Mouse (Mus musculus) ovary, adult 18-20 months (tissue): ENCODE measurements around the gene Gm20605.
A peak's percentile ranks its signal among the peaks of the same experiment; 100 is the strongest.
"Not testable (repeated sequence)": the region's sequence is repeated elsewhere in the genome, so short reads cannot be mapped to it uniquely, and the experiment has no call there.

Experiments used
- DNase-seq: peaks from one replicate; pipeline ENCODE4 v3.0.0; 2022; ENCODE audit warnings: low spot score, mixed read lengths

Gene Gm20605

GRCm38 (mm10) chr5:137613076-137613475 lies 15.9 kb upstream of the Gm20605 start:
- DNase-seq, result no peak

DNA sequence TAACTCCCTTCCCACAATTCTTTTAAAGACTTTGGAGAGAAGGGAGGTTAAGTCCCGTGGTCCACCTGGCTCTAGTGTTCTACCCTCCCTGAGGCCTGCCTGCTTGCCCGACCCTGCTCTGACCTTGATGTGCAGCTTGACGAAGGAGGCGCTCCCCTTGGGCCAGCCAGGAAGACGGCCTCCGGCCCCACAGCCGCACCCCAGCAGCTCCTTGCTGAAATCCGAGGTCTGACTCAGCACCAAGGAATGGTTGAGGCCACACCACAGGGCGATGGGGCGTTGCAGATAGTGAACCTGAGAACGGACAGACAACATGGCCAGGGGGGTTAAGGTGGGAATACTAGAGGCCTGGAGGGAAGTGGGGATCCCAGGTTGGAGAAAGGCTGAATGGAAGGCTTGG lies 15.4 kb upstream of the Gm20605 start, which contains the start of gene Pcolce:
Pcolce (minus strand) TSS at position 235 of the 400 bp plus-strand sequence.
- peak; percentile 66 for DNase-seq

GRCm38 (mm10) chr5:137614921-137615320 lies 14.1 kb upstream of the Gm20605 start:
- DNase-seq, result not testable (repeated sequence)

DNA sequence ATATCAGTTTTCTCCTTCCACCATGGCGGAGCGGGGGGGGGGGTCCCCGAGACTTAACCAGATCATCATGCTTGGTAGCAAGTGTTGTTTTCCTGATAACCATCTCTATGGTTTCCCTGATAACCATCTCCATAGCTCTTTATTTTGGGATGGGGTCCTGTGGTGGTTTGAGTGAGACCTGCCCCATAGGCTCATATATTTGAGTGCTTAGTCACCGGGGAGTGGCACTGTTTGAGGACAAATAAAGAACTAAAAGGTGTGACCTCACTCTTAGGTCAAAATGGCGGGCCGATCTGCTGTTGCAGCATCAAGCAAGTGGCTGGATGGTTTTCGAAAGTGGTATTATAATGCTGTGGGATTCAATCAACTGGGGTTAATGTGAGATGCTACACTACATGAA lies 13.6 kb upstream of the Gm20605 start:
- no peak for DNase-seq

GRCm38 (mm10) chr5:137623937-137624530 lies 4.9 kb upstream of the Gm20605 start:
- no peak for DNase-seq

- DNase-seq, result no peak
These were observed 984 bp upstream of the Gm20605 start for GRCm38 (mm10) chr5:137627991-137628390.

DNA sequence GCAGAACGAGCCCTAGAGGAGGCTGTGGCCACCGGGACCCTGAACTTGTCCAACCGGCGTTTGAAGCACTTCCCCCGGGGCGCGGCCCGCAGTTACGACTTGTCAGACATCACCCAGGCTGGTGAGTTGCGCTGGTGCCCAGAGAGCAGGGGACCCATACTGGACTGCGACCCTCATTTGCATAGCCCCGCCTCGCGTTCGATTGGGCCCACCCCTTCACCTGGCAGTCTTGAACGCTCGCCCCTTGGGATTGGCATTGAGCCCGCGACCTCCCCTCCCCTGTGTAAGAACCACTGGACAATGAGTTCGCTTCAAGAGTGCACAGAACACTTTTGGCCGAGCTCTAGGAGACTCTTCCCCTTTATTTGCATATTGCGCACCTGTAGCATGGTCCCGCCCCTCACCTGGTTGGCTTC lies 339 bp downstream of the Gm20605 start:
- DNase-seq, result peak; percentile 42

DNA sequence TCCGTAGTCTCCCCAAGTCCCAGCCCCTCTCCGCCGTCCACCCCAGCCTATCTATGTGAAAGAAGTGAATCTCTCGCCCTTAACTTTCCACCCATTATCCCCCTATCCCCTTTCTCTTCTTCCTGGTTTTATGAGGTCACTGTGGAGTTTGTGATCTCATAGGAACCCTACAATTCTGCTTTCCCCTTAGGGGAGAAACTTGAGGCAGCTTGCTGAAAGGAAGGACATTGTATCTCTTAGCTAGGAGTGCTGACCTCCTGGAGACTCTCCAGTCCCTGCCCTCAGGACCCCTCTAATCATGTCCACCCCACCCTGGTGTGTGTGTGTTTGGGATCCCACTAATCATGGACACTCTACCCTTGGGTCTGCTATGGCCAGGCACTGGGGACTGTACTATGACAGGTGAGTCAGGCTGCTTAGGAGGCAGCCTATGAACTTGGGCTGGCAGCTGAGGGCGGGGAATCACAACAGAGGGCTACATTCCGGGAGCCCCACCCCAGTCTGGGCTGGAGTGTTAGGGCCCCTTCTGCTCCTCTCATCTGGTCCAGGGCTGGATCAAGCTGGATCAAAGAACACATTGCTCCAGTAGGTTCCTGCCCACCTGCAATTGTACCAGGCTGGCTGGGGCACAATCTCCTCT lies 1.1 kb downstream of the Gm20605 start:
- DNase-seq, result no peak

DNA sequence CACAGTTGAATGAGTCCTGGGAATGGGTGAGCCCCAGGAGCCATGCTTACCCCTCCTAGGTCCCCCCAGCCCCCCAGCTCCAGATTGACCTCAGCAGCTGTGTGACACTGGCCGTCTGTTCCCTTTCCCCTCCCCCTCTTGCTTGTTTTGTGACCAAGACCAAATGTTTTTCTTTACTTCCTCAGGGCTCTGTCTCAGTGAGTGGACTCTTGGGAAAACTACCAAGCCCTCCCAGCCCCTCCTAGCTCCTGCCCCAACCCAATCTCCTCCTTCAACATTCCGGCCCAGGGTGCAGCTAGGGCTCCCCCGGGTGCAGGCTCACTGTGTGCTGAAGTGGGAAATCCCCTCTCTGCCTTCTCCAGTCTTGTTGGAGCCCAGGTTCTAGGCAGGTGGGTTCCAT lies 1.6 kb downstream of the Gm20605 start:
- DNase-seq, result no peak

DNA sequence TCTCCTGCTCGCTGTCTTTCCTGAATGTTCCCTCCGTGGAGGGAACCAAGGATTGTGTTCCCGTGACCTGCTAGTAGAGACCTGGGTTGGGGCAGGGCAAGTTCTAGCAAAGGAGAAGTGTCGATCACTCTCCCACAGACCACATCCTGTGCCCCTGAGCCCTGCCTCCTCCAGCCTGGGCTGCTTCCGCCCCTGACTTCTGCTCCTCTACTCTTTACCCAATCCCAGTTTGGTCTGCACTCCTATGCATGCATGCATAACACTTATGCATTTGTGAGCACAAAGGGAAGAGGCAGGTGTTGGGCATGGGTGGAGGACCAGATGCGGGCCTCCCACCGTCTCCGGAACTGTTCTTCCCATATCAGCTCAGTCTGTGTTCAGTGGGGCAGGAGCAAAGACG lies 2.2 kb downstream of the Gm20605 start:
- DNase-seq, result no peak

GRCm38 (mm10) chr5:137631591-137631990 lies 2.6 kb downstream of the Gm20605 start:
- no peak for DNase-seq

DNA sequence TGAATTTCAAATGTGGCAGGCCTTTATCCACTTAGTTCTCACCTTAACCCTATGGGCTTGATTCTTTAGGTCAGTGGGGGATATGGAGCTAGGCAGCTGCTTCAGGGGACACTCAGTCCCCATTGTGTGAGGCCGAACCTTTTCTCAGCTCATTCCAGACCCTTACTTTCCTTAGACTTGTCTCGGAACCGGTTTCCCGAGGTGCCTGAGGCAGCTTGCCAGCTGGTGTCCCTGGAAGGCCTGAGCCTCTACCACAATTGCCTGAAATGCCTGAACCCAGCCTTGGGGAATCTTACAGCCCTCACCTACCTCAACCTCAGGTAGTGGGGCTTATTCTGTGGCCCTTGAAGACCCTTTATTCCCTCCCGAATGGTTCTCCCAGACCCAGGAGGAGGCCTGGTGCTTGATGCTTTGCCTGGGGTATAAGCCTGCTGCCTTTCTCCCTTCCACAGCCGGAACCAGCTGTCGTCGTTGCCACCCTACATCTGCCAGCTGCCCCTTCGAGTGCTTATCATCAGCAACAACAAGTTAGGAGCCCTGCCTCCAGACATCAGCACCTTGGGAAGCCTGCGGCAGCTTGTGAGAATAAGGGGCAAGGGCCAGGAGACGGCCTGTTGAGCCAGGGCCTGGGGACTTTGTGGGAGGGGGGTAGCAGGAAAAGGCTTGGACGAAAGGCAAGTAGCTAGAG lies 4.6 kb downstream of the Gm20605 start:
- no peak for DNase-seq

DNA sequence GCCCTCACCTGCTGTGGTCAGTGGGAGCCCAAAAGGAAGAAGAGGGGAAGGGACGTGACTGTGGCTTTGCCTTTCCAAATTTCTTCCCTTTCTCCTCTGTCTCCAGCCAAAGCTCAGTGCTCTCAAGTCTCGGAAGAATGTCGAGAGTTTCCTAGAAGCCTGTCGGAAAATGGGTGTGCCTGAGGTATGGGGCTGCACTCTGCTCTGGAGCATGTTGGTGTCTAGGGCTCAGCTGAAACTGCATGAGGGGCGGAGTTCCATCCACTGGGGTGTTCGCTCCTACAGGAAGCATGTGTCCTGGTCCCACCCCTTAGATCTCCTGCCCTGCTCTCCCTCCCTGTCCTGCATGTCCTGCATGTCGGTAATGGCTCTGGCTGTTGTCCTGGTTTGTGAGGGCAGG lies 10.5 kb downstream of the Gm20605 start:
- no peak for DNase-seq

- DNase-seq, result no peak
These were observed 12.1 kb downstream of the Gm20605 start, which contains the start of gene Sap25 for GRCm38 (mm10) chr5:137641054-137641453. Gene Sap25, plus strand, starts transcription at chr5:137641334.

- DNase-seq, result no peak
These were observed 13.9 kb downstream of the Gm20605 start for GRCm38 (mm10) chr5:137642886-137643285.

DNA sequence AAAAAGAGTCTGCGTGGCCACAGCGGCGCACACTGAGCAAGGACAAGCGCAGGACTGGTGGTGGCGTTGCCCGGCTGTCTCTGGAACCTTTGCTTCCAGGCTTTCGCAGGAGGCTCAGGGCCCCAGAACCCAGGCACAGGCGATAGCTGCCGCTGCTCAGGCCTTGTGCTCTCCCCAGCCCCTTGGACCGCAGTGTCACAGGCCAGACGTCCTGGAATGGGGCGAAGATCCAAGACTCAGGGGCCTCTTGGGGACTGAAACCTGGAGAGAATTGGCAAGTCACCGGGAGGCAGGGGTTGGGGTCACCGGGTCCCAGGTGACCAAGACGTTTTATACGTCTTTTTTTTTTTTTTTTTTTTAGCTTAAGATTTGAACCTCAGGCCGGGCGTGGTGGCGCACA lies 15.5 kb downstream of the Gm20605 start:
- no peak for DNase-seq

DNA sequence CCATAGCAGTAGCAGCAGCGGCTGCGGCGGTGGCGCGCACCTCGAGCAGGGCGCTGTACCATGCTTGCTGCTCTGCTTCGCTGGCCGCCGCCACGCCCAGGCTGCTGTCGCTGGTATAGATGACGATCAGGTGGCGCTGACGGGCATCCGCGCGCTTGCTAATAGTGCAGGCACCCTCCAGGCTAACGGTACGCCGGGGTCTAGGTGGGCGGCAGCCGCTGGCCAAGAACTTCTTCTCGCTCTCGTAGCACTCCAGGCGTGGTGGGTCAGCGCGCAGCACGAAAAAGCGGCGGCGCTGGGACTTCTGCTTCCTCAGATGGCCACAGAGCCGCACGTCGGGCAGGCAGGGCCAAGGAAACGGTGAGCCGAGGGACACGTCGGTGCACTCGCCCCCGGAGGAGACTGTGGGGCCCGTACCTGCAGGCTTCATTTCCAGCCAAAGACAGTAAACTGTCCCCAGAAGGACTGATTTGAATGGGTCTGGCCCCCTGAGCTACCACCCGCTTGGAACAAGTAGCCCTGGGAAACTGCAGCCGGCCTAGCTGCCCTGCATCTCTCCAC lies 16.2 kb downstream of the Gm20605 start:
- no peak for DNase-seq

- no peak for DNase-seq
These were observed 16.7 kb downstream of the Gm20605 start, which contains the start of gene Irs3 for GRCm38 (mm10) chr5:137645652-137646091. Gene Irs3, minus strand, starts transcription at chr5:137645714.

GRCm38 (mm10) chr5:137647827-137648601 lies 19.0 kb downstream of the Gm20605 start:
- no peak for DNase-seq

DNA sequence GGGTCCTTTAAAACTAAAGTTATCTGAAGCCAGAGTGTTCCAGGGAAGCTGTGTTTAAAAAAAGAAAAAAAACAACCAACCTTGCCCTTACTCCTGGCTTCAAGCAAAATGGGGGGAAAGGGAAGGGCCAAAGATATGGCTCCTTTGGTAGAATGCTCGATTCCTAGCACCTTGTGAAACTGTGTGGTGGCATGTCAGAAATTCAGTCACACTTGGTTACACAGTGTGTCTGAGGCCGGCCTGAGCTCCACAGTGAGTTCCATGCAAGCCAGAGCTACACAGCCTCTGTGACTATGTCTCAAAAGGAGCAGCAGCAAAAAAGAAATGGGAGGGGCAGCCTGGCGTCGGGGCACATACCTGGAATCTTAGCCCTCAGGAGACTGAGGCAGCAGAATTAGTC lies 20.3 kb downstream of the Gm20605 start:
- DNase-seq, result no peak

DNA sequence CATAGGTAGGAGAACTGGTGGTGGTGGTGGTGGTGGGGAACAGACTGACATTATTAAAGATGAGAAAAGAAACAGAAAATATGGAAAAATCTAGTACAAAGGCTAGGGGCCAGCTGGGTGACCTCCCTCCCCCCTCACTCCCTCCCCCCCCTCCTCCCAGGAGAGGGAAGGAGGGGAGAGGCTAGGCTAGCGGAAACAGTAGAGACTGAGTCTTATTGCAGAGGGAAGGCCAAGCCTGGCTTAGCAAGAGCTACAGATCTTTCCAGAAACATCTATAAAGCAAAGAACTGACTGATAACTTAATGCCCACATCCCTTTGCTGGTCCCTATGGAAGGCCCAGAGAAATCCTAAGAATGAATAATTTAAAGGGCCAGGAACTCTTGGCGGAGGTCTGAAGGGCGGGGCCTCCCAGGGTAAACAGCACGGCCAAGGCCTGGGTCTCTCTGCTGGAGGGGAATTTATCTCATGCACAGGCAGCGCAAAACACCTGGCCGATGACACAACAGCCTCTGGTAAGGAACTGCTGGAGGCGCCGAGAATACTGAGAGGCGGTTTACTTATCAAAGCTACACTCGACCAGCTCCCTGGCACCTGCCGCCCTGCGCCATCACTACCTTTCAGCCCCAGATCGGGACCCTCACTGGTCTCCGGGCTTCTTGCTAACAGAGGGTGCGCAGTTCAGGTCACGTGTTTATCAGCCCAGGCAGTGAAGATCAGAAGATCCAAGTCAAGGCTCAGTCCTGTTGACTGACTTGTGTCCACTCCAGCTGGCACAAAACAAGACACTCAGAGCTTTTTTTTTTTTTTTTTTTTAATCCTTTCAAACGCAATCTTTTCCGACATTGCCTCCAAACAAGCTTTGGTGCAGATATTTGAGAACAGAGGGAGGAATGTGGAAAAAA lies 20.9 kb downstream of the Gm20605 start:
- DNase-seq, result no peak
